Mouse (Mus musculus) liver, embryonic 11.5 days (tissue): ENCODE results near the gene Oxt. TPM values are rescaled to one million over a fixed set of nuclear protein-coding genes. Genes with fewer than 3 reads are reported as not detected.
A peak's percentile ranks its signal among the peaks of the same experiment; 100 is the strongest.

Source experiments
- ATAC-seq: fragments of 200-750 bp; cut with Nextera tagmentation; replicated peaks from 2 replicates; pipeline ENCODE4 v1.8.0; 2017; ENCODE audit warnings: moderate number of reproducible peaks, mild to moderate bottlenecking, moderate TSS enrichment, moderate library complexity; ENCODE audit not compliant: low FRiP score
- DNase-seq: peaks from one replicate; pipeline ENCODE4 v3.0.0-alpha.2; 2017; ENCODE audit warnings: low spot score
- H3K27ac ChIP-seq: fragments of 300-500 bp; sonication (generic); 2 replicates; pipeline ENCODE4 v1.5.1; 2014; ENCODE audit warnings: mild to moderate bottlenecking, low read depth, low read length, control low read depth
- H3K27me3 ChIP-seq: fragments of 300-500 bp; sonication (generic); replicated peaks from 2 replicates; pipeline ENCODE4 v1.6.1; 2014; ENCODE audit warnings: low read length, mixed read lengths; ENCODE audit not compliant: control insufficient read depth, insufficient read depth
- H3K36me3 ChIP-seq: fragments of 300-500 bp; sonication (generic); 2 replicates; pipeline ENCODE4 v1.6.1; 2014; ENCODE audit warnings: mild to moderate bottlenecking, low read length, moderate library complexity, mixed read lengths; ENCODE audit not compliant: control insufficient read depth, insufficient read depth
- H3K4me1 ChIP-seq: fragments of 300-500 bp; sonication (generic); replicated peaks from 2 replicates; pipeline ENCODE4 v1.6.1; 2014; ENCODE audit warnings: low read length, mixed read lengths; ENCODE audit not compliant: control insufficient read depth, insufficient read depth
- H3K4me2 ChIP-seq: fragments of 300-500 bp; sonication (generic); 2 replicates; pipeline ENCODE4 v1.6.1; 2014; ENCODE audit warnings: mild to moderate bottlenecking, control low read depth, moderate library complexity
- H3K4me3 ChIP-seq: fragments of 300-500 bp; sonication (generic); 2 replicates; pipeline ENCODE4 v1.5.1; 2014; ENCODE audit warnings: low read depth, low read length, control low read depth
- H3K9ac ChIP-seq: fragments of 300-500 bp; sonication (generic); 2 replicates; pipeline ENCODE4 v1.6.1; 2014; ENCODE audit warnings: low read depth, low read length, control low read depth
- H3K9me3 ChIP-seq: fragments of 300-500 bp; sonication (generic); 2 replicates; pipeline ENCODE4 v1.6.1; 2016; ENCODE audit warnings: low read length, inconsistent platforms, mixed read lengths; ENCODE audit not compliant: control insufficient read depth
- WGBS: fragments of 180-500 bp; shearing (Covaris S2); extraction: QIAGEN DNeasy Blood & Tissue Kit; methylation state at CpG from one replicate; pipeline ENCODE4 v1.1.7; 2014; 5-methylcytosine and 5-hydroxymethylcytosine counted together
- polyA plus RNA-seq: library from polyadenylated mRNA; unstranded; fragments of >200 nt; fragmentation: Nextera tagmentation; extraction: Ambion mirVana; gene quantifications from 2 replicates; pipeline ENCODE4 v1.2.1, GENCODE M21; 2014

Oxt gene
- polyA plus RNA-seq, 1 experiment from 2014 or later = not detected

GRCm38 (mm10) chr2:130546957-130547356 is 29.0 kb upstream of the Oxt start:
- WGBS = 66% methylated on average over 8 of the region's 8 CpGs
- Histone ChIP-seq H3K27ac (no peak overlapping the region), H3K4me1 (peaks cover 4% of the 10 kb centered on the region), H3K4me3 (no peak overlapping the region), H3K9ac (no peak overlapping the region), H3K9me3 (no peaks in the 10 kb centered on the region), H3K27me3 (no peaks in the 10 kb centered on the region), H3K36me3 (peaks cover 36% of the 10 kb centered on the region), H3K4me2 (no peak overlapping the region)
- DNase-seq (no peak), ATAC-seq (peak; percentile 89)

- H3K4me3 ChIP-seq = no peak overlapping the region
- H3K9ac ChIP-seq = no peak overlapping the region
- H3K9me3 ChIP-seq = no peaks in the 10 kb centered on the region
- H3K4me1 ChIP-seq = no peaks in the 10 kb centered on the region
- no peak overlapping the region for H3K27ac ChIP-seq
- ATAC-seq = no peak
- H3K36me3 ChIP-seq = peaks cover 12% of the 10 kb centered on the region
- DNase-seq = no peak
- no peaks in the 10 kb centered on the region for H3K27me3 ChIP-seq
- 78% methylated on average over 7 of the region's 7 CpGs for WGBS
- H3K4me2 ChIP-seq = no peak overlapping the region
Observed at GRCm38 (mm10) chr2:130554841-130555240, 21.1 kb upstream of the Oxt start.

- WGBS = 85% methylated on average over 1 of the region's 1 CpGs
- Histone ChIP-seq H3K4me2 (no peak overlapping the region), H3K27ac (no peak overlapping the region), H3K27me3 (no peaks in the 10 kb centered on the region), H3K36me3 (peaks cover 9% of the 10 kb centered on the region), H3K4me3 (no peak overlapping the region), H3K4me1 (no peaks in the 10 kb centered on the region), H3K9ac (no peak overlapping the region), H3K9me3 (no peaks in the 10 kb centered on the region)
- DNase-seq (no peak), ATAC-seq (no peak)
Observed at GRCm38 (mm10) chr2:130556292-130556691, 19.7 kb upstream of the Oxt start.

GRCm38 (mm10) chr2:130557462-130557861 is 18.5 kb upstream of the Oxt start:
- Histone ChIP-seq H3K27ac (no peak overlapping the region), H3K27me3 (no peaks in the 10 kb centered on the region), H3K9me3 (no peaks in the 10 kb centered on the region), H3K4me2 (no peak overlapping the region), H3K4me3 (no peak overlapping the region), H3K36me3 (peaks cover 6% of the 10 kb centered on the region), H3K9ac (no peak overlapping the region), H3K4me1 (no peaks in the 10 kb centered on the region)
- no peak for DNase-seq
- 93% methylated on average over 2 of the region's 2 CpGs for WGBS
- ATAC-seq = no peak

GRCm38 (mm10) chr2:130558015-130558414 is 18.0 kb upstream of the Oxt start:
- WGBS = 69% methylated on average over 2 of the region's 2 CpGs
- Histone ChIP-seq H3K36me3 (peaks cover 6% of the 10 kb centered on the region), H3K9ac (no peak overlapping the region), H3K9me3 (no peaks in the 10 kb centered on the region), H3K27me3 (no peaks in the 10 kb centered on the region), H3K4me3 (no peak overlapping the region), H3K4me1 (peaks cover 3% of the 10 kb centered on the region), H3K4me2 (no peak overlapping the region), H3K27ac (no peak overlapping the region)
- ATAC-seq (no peak), DNase-seq (no peak)

- H3K9me3 ChIP-seq = no peaks in the 10 kb centered on the region
- H3K27ac ChIP-seq = peak within 1 kb of the TSS; percentile 46; the same call in 1 of the 2 replicates
- peak within 1 kb of the TSS; percentile 90 for H3K4me2 ChIP-seq
- peak within 1 kb of the TSS; percentile 77 for H3K4me3 ChIP-seq
- peak; percentile 99 for ATAC-seq
- H3K4me1 ChIP-seq = peaks cover 12% of the 10 kb centered on the region
- 1% methylated on average over 61 of the region's 61 CpGs for WGBS
- peaks cover 9% of the 10 kb centered on the region for H3K36me3 ChIP-seq
- DNase-seq = peak; percentile 90
- no peaks in the 10 kb centered on the region for H3K27me3 ChIP-seq
- peak within 1 kb of the TSS; percentile 81 for H3K9ac ChIP-seq
Observed at GRCm38 (mm10) chr2:130563212-130564055, 12.5 kb upstream of the Oxt start, which contains the start of gene Mrps26. Mrps26 (plus strand) TSS chr2:130563742.

GRCm38 (mm10) chr2:130564063-130564462 is 11.9 kb upstream of the Oxt start:
- Histone ChIP-seq H3K27ac (peak overlapping the region; percentile 43; the same call in 1 of the 2 replicates), H3K9me3 (no peaks in the 10 kb centered on the region), H3K27me3 (no peaks in the 10 kb centered on the region), H3K4me3 (peak overlapping the region; percentile 77), H3K4me1 (peaks cover 12% of the 10 kb centered on the region), H3K36me3 (peaks cover 9% of the 10 kb centered on the region), H3K9ac (peak overlapping the region; percentile 81), H3K4me2 (peak overlapping the region; percentile 90)
- WGBS = under 1% methylated on average over 23 of the region's 23 CpGs
- ATAC-seq = peak; percentile 11
- DNase-seq = no peak

- WGBS = 93% methylated on average over 8 of the region's 8 CpGs
- peaks cover 12% of the 10 kb centered on the region for H3K4me1 ChIP-seq
- ATAC-seq (no peak), DNase-seq (no peak)
- H3K27me3 ChIP-seq = no peaks in the 10 kb centered on the region
- H3K36me3 ChIP-seq = peaks cover 9% of the 10 kb centered on the region
- H3K9me3 ChIP-seq = no peaks in the 10 kb centered on the region
- H3K4me3 ChIP-seq = peak overlapping the region; percentile 77
- no peak overlapping the region; the same call in 1 of the 2 replicates for H3K9ac ChIP-seq
- no peak overlapping the region for H3K27ac ChIP-seq
- H3K4me2 ChIP-seq = peak overlapping the region; percentile 90
Observed at GRCm38 (mm10) chr2:130564983-130565382, 11.0 kb upstream of the Oxt start.

GRCm38 (mm10) chr2:130568921-130569320 is 7.1 kb upstream of the Oxt start:
- WGBS = 76% methylated on average over 4 of the region's 4 CpGs
- ATAC-seq = no peak
- no peak overlapping the region for H3K4me2 ChIP-seq
- H3K27ac ChIP-seq = no peak overlapping the region
- no peaks in the 10 kb centered on the region for H3K9me3 ChIP-seq
- peaks cover 9% of the 10 kb centered on the region for H3K36me3 ChIP-seq
- no peak overlapping the region for H3K9ac ChIP-seq
- no peak overlapping the region for H3K4me3 ChIP-seq
- no peak for DNase-seq
- peaks cover 6% of the 10 kb centered on the region for H3K4me1 ChIP-seq
- H3K27me3 ChIP-seq = no peaks in the 10 kb centered on the region
